ENCODE assay signal across 19 mouse cellular contexts in the genomic region with DNA sequence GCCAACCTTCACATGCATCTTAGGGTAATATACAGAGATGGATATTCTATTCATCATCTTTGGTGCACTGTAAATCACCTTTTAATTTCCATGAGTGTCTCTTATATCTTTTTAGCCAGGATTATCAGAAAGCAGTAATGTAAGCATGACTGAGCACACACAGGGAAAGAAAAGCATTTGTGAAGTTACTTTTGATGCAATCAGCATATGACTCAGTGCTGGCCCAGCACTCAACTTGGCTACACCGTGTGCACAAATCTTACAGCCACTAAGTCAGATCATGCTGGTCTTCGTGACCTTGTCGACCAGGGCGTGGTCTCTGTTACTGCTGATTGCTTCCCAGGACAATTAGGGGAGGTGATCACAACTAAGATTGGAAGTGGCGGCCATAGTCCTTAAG. TPM values are rescaled to one million over a fixed set of nuclear protein-coding genes. Genes with fewer than 3 reads are reported as not detected.
DNase-seq lines count a peak whose midpoint lies in the region.
"Had no signal": no experiment of that assay in that cellular context is flagged by ENCODE, and none has a peak within 500 bp of the region (broad histone marks: within the 10 kb centered on the region; RNA-seq: fewer than 3 reads in every experiment).

No protein-coding gene starts in this region.

- DNase-seq in adrenal gland, adult 2 months, result peak; percentile 55
- no peak for DNase-seq in adrenal gland, postnatal 10 days
- DNase-seq in urinary bladder, postnatal 14 days (ENCODE audit: low spot score), result peak; percentile 12
- DNase-seq in urinary bladder, adult 2 months (ENCODE audit: low spot score), result no peak
- DNase-seq in adipocyte (ENCODE audit: low spot score), result peak; percentile 12
- no peak for DNase-seq in lung, postnatal 4 days
- no peak for DNase-seq in right cerebral cortex, postnatal 4 days
- no peak for DNase-seq in layer of hippocampus, postnatal 36 days
- DNase-seq: cerebellum, adult 11-12 months; cerebellum, postnatal 25 days; forebrain, postnatal 0 days; kidney, adult 18-20 months; thymus, adult 2 months had no signal

RNA-seq across cellular contexts. Expression of a gene that starts 16.8 kb away (rescaled TPM):
- total RNA-seq in adrenal gland, adult 2 months (2021), result not detected
- not detected in 2 replicates for polyA plus RNA-seq in adrenal gland, adult 2 months (2012; rRNA removed)
- under 1 TPM in 1 of 2 experiments, not detected in 1; 0.27 TPM for total RNA-seq in adrenal gland, postnatal 10 days (2021)
- polyA plus RNA-seq in urinary bladder, adult 2 months (2012; rRNA removed), result not detected in 2 replicates
- total RNA-seq in layer of hippocampus, postnatal 36 days (2021), result not detected
- total RNA-seq: layer of hippocampus, adult 2 months; left cerebral cortex, adult 18-20 months had no signal
- polyA plus RNA-seq: erythroblast, embryonic 14.5 days; forebrain, postnatal 0 days; liver, embryonic 12.5 days; neural tube, embryonic 11.5 days; spleen, adult 2 months; thymus, adult 2 months had no signal

Comparison
In these comparisons a context has a peak if more than half of its experiments do, and no peak if none do; other contexts are left out.
1. DNase-seq: peak in adrenal gland, adult 2 months (single experiment), urinary bladder, postnatal 14 days (single experiment) and adipocyte (single experiment); none in adrenal gland, postnatal 10 days (single experiment), urinary bladder, adult 2 months (single experiment), lung, postnatal 4 days (0 of 2), right cerebral cortex, postnatal 4 days (single experiment) and layer of hippocampus, postnatal 36 days (0 of 2).